Mouse (Mus musculus) erythroid progenitor cell, adult 5-6 weeks (primary cell): ENCODE results near the gene Olfr1161. TPM values are rescaled to one million over a fixed set of nuclear protein-coding genes. Genes with fewer than 3 reads are reported as not detected.
"Not testable (repeated sequence)": the region's sequence is repeated elsewhere in the genome, so short reads cannot be mapped to it uniquely, and the experiment has no call there.

Experiments used
- ATAC-seq: replicated peaks from 2 replicates; pipeline ENCODE4 v1.8.0; 2016; ENCODE audit warnings: moderate number of reproducible peaks, mild to moderate bottlenecking, moderate TSS enrichment, inconsistent platforms; ENCODE audit not compliant: poor library complexity, low FRiP score, severe bottlenecking
- total RNA-seq, 2 experiments: library from RNA; stranded (forward) in 1 of 2; stranded (reverse) in 1 of 2; fragments of 150-400 nt in 1 of 2; fragments of 186-747, 209-891 nt in 1 of 2; gene quantifications; 2 replicates each; pipeline versions ENCODE4 v1.2.3 to v1.2.4; 2015 to 2017; ENCODE audit warnings: low replicate concordance in 2 of 2

Olfr1161 gene
- total RNA-seq (2015; ENCODE audit: low replicate concordance) (not detected in 2 replicates), total RNA-seq (2017; ENCODE audit: low replicate concordance) (not detected in 2 replicates)

DNA sequence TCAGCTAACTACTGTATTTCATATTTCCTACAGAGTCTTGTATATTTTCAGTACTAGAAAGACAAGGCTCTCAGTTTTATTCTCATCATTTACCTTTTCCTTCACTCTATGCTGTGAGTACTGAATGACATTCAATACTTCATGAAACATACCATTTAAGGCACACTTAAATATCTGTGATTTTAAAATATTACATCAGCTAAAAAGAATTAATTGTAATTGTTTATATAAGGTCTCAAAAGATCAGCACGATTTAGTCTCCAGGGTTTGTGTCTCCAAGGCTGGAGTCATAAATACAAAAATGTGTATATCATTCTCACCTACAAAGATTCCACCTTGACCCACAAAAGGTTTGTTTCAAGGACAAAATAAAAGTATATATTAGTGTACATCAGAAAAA is at the start of gene Olfr1161:
TSS of gene Olfr1161 (plus strand) at position 301 of the 400 bp plus-strand sequence.
- not testable (repeated sequence) for ATAC-seq

DNA sequence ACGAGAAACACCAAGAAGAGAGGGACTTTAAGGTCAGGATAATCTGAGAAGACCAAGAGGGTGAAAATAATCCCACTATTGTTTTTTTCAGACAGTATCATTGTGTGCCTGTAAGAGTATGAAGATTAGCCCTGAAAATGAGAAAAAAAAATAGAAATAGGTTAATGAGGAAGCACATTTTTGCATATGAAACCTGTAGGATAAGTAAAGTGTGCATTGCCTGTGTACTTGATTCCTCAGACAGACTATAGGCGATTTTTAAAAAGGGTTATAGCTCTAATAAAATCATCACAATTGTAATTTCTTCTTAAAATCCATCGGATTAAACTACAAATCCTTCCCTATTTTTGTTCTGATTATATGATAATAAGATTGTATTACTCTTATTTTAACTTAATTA is 48.0 kb upstream of the Olfr1161 start, which contains the start of gene Olfr74:
TSS of gene Olfr74 (minus strand) at position 101 of the 400 bp plus-strand sequence.
- no peak for ATAC-seq

DNA sequence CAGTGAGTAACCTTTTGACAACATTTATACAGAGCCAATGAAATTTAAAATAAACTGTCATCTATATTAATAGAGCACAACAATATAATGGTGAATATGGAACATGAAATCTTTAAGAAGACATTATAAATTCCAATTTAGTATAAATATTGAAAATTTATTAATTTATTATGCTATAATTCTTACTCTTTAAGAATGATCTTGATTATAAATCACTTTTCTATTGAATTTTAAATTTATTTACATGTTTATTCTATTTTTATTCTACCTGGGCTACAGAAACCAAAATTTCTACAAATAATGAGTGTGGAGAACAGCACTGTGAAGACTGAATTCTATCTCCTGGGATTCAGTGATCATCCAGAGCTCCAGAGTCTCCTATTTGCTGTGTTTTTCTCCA is 32.8 kb upstream of the Olfr1161 start, which contains the start of gene Olfr1158:
TSS of gene Olfr1158 (plus strand) at position 301 of the 400 bp plus-strand sequence.
- no peak for ATAC-seq

DNA sequence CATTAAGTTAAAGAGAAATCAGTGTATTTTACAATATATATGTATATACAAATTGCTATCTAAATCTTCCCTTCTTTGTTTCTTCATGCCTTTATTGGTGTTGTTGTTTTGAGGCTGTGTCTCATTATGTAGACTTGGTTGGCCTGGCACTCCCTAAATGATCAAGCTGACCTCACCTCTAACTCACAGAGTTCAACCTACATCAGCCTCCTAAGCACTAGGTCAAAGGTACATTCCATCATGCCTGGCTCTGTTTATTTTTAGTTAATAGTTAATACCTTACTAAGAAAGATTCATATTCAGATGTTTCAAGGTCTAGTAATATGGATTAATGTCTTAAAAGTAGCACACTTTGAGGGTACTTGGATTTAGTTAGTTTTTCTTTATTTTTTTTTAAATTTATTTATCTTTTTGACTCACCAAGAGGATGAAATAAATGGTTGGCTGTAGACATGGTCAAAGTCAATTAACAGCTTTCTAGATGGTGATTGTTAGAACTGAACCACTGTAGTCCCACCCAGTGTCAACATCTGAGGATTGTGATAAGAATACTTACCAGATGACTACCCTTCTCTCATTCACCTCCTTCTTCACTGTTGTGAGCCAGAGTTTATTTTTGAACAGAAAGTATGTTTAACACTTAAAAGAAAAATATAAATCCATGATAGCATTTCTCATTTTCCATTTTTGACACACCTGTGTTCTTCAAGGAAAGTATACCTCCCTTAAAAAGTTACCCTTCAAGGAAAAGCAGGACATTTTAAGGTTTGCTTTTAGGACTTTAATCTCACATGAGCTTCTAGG is 14.9 kb upstream of the Olfr1161 start, which contains the start of gene Olfr1160:
TSS of gene Olfr1160 (minus strand) at position 754 of the 804 bp plus-strand sequence.
- ATAC-seq, result no peak

DNA sequence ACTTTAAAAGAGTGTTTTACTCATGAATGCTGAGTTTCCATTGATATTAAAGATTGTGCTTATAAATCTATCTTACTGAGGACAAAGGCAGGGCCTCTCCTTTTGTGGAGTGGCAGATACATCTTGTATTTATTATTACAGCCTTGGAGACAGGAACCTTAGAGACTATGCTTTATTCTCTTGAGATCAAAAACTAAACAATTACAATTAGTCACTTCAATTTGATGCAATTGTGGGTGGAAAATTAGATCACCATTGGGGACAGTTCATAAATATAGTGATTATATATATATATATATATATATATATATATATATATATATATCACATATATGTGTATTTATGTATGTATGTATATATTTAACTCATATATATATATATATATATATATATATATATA is 15.0 kb downstream of the Olfr1161 start, which contains the start of gene Olfr73:
TSS of gene Olfr73 (minus strand) at position 101 of the 400 bp plus-strand sequence.
- no peak for ATAC-seq

DNA sequence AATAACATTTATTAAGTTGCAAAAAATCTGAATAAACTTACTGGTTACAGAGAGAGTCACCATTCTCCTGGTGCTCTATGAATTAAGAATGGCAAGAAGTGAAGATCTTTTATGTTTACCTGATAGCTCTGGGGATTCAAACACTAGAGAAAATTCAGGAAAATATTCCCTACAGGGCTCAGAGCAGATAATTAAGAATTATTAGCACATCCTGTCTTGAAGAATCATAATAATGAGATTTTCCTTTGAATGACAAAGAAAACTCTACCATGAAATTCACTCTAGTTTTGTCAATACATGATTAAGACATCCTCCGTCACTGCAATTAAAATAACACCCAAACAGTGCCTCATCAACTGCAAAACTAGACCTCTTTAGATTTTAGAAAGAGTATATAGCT is 28.5 kb downstream of the Olfr1161 start, which contains the start of gene Olfr1162:
TSS of gene Olfr1162 (minus strand) at position 101 of the 400 bp plus-strand sequence.
- ATAC-seq, result no peak

DNA sequence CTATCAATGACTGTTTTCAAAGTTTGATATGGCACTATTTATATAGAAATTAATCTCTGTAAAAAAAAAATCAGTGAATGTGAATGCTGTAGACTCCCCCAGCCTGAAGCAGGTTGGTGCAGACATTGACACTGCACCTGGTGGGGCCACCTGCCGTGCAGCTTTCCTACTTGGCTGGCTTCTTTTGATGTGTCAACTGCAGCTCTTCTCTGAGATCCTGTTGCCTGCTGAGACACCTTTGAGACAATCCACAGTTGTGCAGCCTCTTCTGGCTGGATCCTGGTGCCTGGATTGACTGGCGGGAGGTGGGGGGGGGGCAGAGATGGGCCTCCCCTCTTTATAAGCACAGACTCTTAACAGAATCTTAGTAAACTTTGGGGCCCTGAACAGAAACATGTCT is 41.0 kb downstream of the Olfr1161 start:
- no peak for ATAC-seq

DNA sequence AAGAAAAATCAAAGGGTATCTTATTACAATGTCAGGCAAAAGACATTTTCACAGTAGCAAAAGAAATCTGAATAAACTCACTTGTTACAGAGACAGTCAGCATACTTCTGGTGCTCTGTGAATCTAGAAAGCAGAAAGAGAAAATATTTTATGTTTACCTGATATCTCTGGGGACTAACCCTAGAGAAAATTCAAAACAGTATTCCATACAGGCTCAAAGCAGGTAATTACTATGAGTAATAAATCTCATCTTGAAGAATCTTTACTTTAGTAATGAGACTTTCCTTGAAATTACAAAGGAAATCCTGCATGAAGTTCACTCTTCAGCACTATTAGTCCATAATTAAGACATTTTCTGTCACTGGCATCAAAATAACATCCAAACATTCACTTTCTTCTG is 49.2 kb downstream of the Olfr1161 start, which contains the start of gene Olfr1163:
TSS of gene Olfr1163 (minus strand) at position 101 of the 400 bp plus-strand sequence.
- ATAC-seq, result no peak

Other genes with a start within 250 kb of the Olfr1161 start
- not detected in 2 replicates for gene Olfr152, start 243.3 kb upstream of the Olfr1161 start, total RNA-seq (2015; ENCODE audit: low replicate concordance)
- not detected in 2 replicates for gene Olfr152, start 243.3 kb upstream of the Olfr1161 start, total RNA-seq (2017; ENCODE audit: low replicate concordance)
- not detected in 2 replicates for gene Olfr1143, start 222.2 kb upstream of the Olfr1161 start, total RNA-seq (2015; ENCODE audit: low replicate concordance)
- gene Olfr1143, start 222.2 kb upstream of the Olfr1161 start, total RNA-seq (2017; ENCODE audit: low replicate concordance), result not detected in 2 replicates
- not detected in 2 replicates for gene Olfr1145, start 213.0 kb upstream of the Olfr1161 start, total RNA-seq (2015; ENCODE audit: low replicate concordance)
- not detected in 2 replicates for gene Olfr1145, start 213.0 kb upstream of the Olfr1161 start, total RNA-seq (2017; ENCODE audit: low replicate concordance)
- not detected in 2 replicates for gene Olfr1148, start 192.2 kb upstream of the Olfr1161 start, total RNA-seq (2015; ENCODE audit: low replicate concordance)
- gene Olfr1148, start 192.2 kb upstream of the Olfr1161 start, total RNA-seq (2017; ENCODE audit: low replicate concordance), result not detected in 2 replicates
- not detected in 2 replicates for gene Olfr1150-ps1, start 178.8 kb upstream of the Olfr1161 start, total RNA-seq (2015; ENCODE audit: low replicate concordance)
- not detected in 2 replicates for gene Olfr1150-ps1, start 178.8 kb upstream of the Olfr1161 start, total RNA-seq (2017; ENCODE audit: low replicate concordance)
- gene Olfr1151, start 166.9 kb upstream of the Olfr1161 start, total RNA-seq (2015; ENCODE audit: low replicate concordance), result not detected in 2 replicates
- not detected in 2 replicates for gene Olfr1151, start 166.9 kb upstream of the Olfr1161 start, total RNA-seq (2017; ENCODE audit: low replicate concordance)
- not detected in 2 replicates for gene Olfr1152, start 156.3 kb upstream of the Olfr1161 start, total RNA-seq (2015; ENCODE audit: low replicate concordance)
- gene Olfr1152, start 156.3 kb upstream of the Olfr1161 start, total RNA-seq (2017; ENCODE audit: low replicate concordance), result not detected in 2 replicates
- gene Olfr1153, start 127.8 kb upstream of the Olfr1161 start, total RNA-seq (2015; ENCODE audit: low replicate concordance), result not detected in 2 replicates
- gene Olfr1153, start 127.8 kb upstream of the Olfr1161 start, total RNA-seq (2017; ENCODE audit: low replicate concordance), result not detected in 2 replicates
- not detected in 2 replicates for gene Olfr1154, start 117.6 kb upstream of the Olfr1161 start, total RNA-seq (2015; ENCODE audit: low replicate concordance)
- not detected in 2 replicates for gene Olfr1154, start 117.6 kb upstream of the Olfr1161 start, total RNA-seq (2017; ENCODE audit: low replicate concordance)
- not detected in 2 replicates for gene Olfr1155, start 77.6 kb upstream of the Olfr1161 start, total RNA-seq (2015; ENCODE audit: low replicate concordance)
- not detected in 2 replicates for gene Olfr1155, start 77.6 kb upstream of the Olfr1161 start, total RNA-seq (2017; ENCODE audit: low replicate concordance)
- not detected in 2 replicates for gene Olfr1156, start 69.7 kb upstream of the Olfr1161 start, total RNA-seq (2015; ENCODE audit: low replicate concordance)
- gene Olfr1156, start 69.7 kb upstream of the Olfr1161 start, total RNA-seq (2017; ENCODE audit: low replicate concordance), result not detected in 2 replicates
- not detected in 2 replicates for gene Olfr1157, start 54.5 kb upstream of the Olfr1161 start, total RNA-seq (2015; ENCODE audit: low replicate concordance)
- gene Olfr1157, start 54.5 kb upstream of the Olfr1161 start, total RNA-seq (2017; ENCODE audit: low replicate concordance), result not detected in 2 replicates
- gene Olfr74, start 48.1 kb upstream of the Olfr1161 start, total RNA-seq (2015; ENCODE audit: low replicate concordance), result not detected in 2 replicates
- gene Olfr74, start 48.1 kb upstream of the Olfr1161 start, total RNA-seq (2017; ENCODE audit: low replicate concordance), result not detected in 2 replicates
- gene Olfr1158, start 32.7 kb upstream of the Olfr1161 start, total RNA-seq (2015; ENCODE audit: low replicate concordance), result not detected in 2 replicates
- gene Olfr1158, start 32.7 kb upstream of the Olfr1161 start, total RNA-seq (2017; ENCODE audit: low replicate concordance), result not detected in 2 replicates
- gene Olfr1160, start 14.5 kb upstream of the Olfr1161 start, total RNA-seq (2015; ENCODE audit: low replicate concordance), result not detected in 2 replicates
- not detected in 2 replicates for gene Olfr1160, start 14.5 kb upstream of the Olfr1161 start, total RNA-seq (2017; ENCODE audit: low replicate concordance)
- gene Olfr73, start 14.9 kb downstream of the Olfr1161 start, total RNA-seq (2015; ENCODE audit: low replicate concordance), result not detected in 2 replicates
- not detected in 2 replicates for gene Olfr73, start 14.9 kb downstream of the Olfr1161 start, total RNA-seq (2017; ENCODE audit: low replicate concordance)
- gene Olfr1162, start 28.4 kb downstream of the Olfr1161 start, total RNA-seq (2015; ENCODE audit: low replicate concordance), result not detected in 2 replicates
- not detected in 2 replicates for gene Olfr1162, start 28.4 kb downstream of the Olfr1161 start, total RNA-seq (2017; ENCODE audit: low replicate concordance)
- gene Olfr1163, start 49.1 kb downstream of the Olfr1161 start, total RNA-seq (2015; ENCODE audit: low replicate concordance), result not detected in 2 replicates
- not detected in 2 replicates for gene Olfr1163, start 49.1 kb downstream of the Olfr1161 start, total RNA-seq (2017; ENCODE audit: low replicate concordance)
- gene Olfr1164, start 71.2 kb downstream of the Olfr1161 start, total RNA-seq (2015; ENCODE audit: low replicate concordance), result not detected in 2 replicates
- not detected in 2 replicates for gene Olfr1164, start 71.2 kb downstream of the Olfr1161 start, total RNA-seq (2017; ENCODE audit: low replicate concordance)
- gene Olfr1166, start 105.5 kb downstream of the Olfr1161 start, total RNA-seq (2015; ENCODE audit: low replicate concordance), result not detected in 2 replicates
- not detected in 2 replicates for gene Olfr1166, start 105.5 kb downstream of the Olfr1161 start, total RNA-seq (2017; ENCODE audit: low replicate concordance)
- gene Olfr1167, start 132.4 kb downstream of the Olfr1161 start, total RNA-seq (2015; ENCODE audit: low replicate concordance), result not detected in 2 replicates
- not detected in 2 replicates for gene Olfr1167, start 132.4 kb downstream of the Olfr1161 start, total RNA-seq (2017; ENCODE audit: low replicate concordance)
- not detected in 2 replicates for gene Olfr1168, start 159.1 kb downstream of the Olfr1161 start, total RNA-seq (2015; ENCODE audit: low replicate concordance)
- not detected in 2 replicates for gene Olfr1168, start 159.1 kb downstream of the Olfr1161 start, total RNA-seq (2017; ENCODE audit: low replicate concordance)
- gene Olfr1170, start 205.6 kb downstream of the Olfr1161 start, total RNA-seq (2015; ENCODE audit: low replicate concordance), result not detected in 2 replicates
- not detected in 2 replicates for gene Olfr1170, start 205.6 kb downstream of the Olfr1161 start, total RNA-seq (2017; ENCODE audit: low replicate concordance)